Mouse (Mus musculus) large intestine, adult 2 months (tissue): Measurements from ENCODE around the gene Arhgap28. TPM values are rescaled to one million over a fixed set of nuclear protein-coding genes. Genes with fewer than 3 reads are reported as not detected.

Source experiments
- DNase-seq: peaks from one replicate; pipeline ENCODE4 v3.0.0-alpha.2; 2012; ENCODE audit warnings: low read depth, low spot score
- WGBS: fragments of 180-500 bp; shearing (Covaris S2); methylation state at CpG from one replicate; pipeline ENCODE4 v1.1.7; 2018; 5-methylcytosine and 5-hydroxymethylcytosine counted together
- polyA plus RNA-seq: library from polyadenylated mRNA; depleted of rRNA; stranded (reverse); fragments of >200 nt; gene quantifications from 2 replicates; pipeline ENCODE4 v1.2.3, GENCODE M21; 2012

Gene Arhgap28
- polyA plus RNA-seq, 1 experiment: 0.86 TPM

- WGBS: 87% methylated on average over 3 of the region's 3 CpGs
- DNase-seq: no peak
Measured at GRCm38 (mm10) chr17:67827431-67827830, 176.5 kb downstream of the Arhgap28 start.

DNA sequence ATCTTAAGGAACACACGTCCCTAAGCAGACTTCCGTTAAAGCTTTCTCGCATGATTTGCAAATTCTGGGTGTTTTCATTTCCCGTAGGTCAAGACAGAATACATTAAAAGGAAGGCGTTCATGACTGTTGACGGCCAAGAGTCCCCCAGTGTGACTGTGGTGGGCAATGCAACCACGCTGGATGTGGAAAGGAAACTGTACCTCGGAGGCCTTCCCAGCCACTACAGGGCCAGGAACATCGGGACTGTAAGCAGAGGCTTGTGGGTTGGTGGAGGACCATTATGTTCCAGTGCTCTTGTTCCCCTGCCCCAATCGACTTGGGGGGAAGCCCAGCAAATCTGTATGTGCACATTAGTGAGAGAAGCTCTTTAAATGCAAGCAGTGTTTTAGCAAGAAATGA is 187.0 kb downstream of the Arhgap28 start:
- DNase-seq: no peak
- WGBS: 93% methylated on average over 10 of the region's 10 CpGs

DNA sequence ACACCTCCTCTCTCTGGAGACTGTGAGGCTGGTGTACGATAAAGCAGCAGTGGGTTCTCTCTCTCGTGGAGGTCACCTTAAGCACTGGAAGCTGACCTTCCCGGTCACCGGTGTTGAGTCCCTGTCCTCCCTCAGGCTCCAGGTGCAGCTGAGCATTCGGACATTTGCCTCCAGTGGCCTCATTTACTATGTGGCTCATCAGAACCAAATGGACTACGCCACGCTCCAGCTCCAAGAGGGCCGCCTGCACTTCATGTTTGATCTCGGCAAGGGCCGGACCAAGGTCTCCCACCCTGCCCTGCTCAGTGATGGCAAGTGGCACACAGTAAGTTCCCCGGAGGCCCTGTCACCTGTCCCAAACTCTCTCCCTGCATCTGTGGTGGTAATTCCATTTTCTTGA is 188.2 kb downstream of the Arhgap28 start:
- WGBS: 94% methylated on average over 11 of the region's 11 CpGs
- no peak for DNase-seq

DNA sequence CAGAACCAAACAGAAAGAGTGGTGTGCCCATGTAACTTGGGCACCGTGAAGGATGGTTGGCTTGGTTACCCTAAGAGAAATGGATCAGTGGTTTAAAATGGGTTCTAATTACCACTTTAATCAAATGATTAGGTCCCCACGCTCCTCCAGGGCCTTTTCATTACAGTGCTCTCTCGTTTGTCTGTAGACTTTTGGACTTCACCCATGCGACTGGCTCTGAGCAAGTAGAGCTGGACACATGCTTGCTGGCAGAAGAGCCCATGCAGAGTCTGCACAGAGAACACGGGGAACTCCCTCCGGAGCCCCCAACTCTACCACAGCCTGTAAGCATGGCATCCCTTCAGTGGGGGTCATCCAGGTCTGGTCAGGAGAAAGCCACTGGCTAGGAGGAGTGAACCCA is 190.3 kb downstream of the Arhgap28 start:
- 87% methylated on average over 6 of the region's 6 CpGs for WGBS
- DNase-seq: no peak

DNA sequence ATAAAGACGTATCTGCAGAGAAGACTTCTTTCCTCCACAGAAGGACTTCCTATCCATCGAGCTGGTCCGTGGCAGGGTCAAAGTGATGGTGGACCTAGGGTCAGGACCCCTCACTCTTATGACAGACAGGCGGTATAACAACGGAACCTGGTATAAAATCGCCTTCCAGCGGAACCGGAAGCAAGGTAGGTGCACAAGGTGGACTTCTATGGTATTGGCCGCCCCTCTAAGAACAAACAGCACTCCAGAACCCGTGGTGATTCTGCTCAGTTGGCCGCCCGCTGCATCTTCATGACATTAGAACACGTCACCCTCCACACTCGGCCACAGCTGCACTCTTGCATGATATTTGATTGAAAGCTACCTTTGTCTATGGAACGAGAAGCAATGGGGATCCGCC is 194.7 kb downstream of the Arhgap28 start:
- 92% methylated on average over 16 of the region's 16 CpGs for WGBS
- no peak for DNase-seq
